Mouse (Mus musculus) macrophage (primary cell): ENCODE results near the gene Zswim1. TPM values are rescaled to one million over a fixed set of nuclear protein-coding genes. Genes with fewer than 3 reads are reported as not detected.
"Not testable (repeated sequence)": the region's sequence is repeated elsewhere in the genome, so short reads cannot be mapped to it uniquely, and the experiment has no call there.

Experiments used
- H3K27ac ChIP-seq: fragments of 350-480 bp; formaldehyde crosslinking; 2 replicates; pipeline ENCODE4 v1.9.0; 2021
- H3K36me3 ChIP-seq: fragments of 350-480 bp; formaldehyde crosslinking; 2 replicates; pipeline ENCODE4 v1.9.0; 2021; ENCODE audit errors: inconsistent target
- H3K4me3 ChIP-seq: fragments of 350-480 bp; formaldehyde crosslinking; 2 replicates; pipeline ENCODE4 v1.9.0; 2021; ENCODE audit errors: inconsistent target
- H3K79me2 ChIP-seq: fragments of 350-480 bp; formaldehyde crosslinking; 2 replicates; pipeline ENCODE4 v1.9.0; 2021; ENCODE audit errors: inconsistent target
- WGBS: methylation state at CpG from one replicate; pipeline ENCODE4 v1.1.7; 2026; ENCODE audit warnings: inconsistent platforms; ENCODE audit not compliant: missing documents; 5-methylcytosine and 5-hydroxymethylcytosine counted together
- polyA plus RNA-seq: library from polyadenylated mRNA; stranded (reverse); fragments of 250-400 nt; gene quantifications from 3 replicates; pipeline ENCODE4 v1.2.4, GENCODE M21; 2018; ENCODE audit warnings: inconsistent platforms

Zswim1 gene
- polyA plus RNA-seq, 1 experiment from 2014 or later: 5.2 TPM

GRCm38 (mm10) chr2:164828437-164828836 is 6.0 kb downstream of the Zswim1 start, which contains the start of gene Spata25:
Gene Spata25, minus strand, starts transcription at chr2:164828537.
- H3K79me2 ChIP-seq: peaks cover 28% of the 10 kb centered on the region; the same call in 1 of the 2 replicates
- H3K36me3 ChIP-seq: peaks cover 35% of the 10 kb centered on the region
- H3K27ac ChIP-seq: no peak within 1 kb of the TSS
- H3K4me3 ChIP-seq: no peak within 1 kb of the TSS
- WGBS: 98% methylated on average over 6 of the region's 6 CpGs

DNA sequence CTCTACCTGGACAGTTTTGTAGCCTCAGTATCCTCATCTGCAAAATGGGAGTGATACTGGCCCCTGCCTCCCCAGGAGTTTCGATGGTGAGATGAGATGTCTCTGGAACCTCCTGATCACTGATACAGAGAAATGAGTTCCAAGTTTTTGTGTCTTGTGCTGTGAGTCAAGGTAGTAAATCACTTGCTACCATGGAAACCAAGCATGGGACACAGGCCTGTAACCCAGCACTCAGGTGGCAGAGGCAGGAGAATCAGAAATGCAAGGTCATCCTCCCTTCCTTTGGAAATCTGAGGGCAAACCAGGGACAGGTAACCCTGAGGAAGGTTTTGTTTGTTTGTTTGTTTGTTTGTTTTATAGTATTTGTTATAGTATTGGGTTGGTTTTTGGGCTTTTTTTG is 6.6 kb downstream of the Zswim1 start:
- H3K36me3 ChIP-seq: peaks cover 35% of the 10 kb centered on the region
- peaks cover 29% of the 10 kb centered on the region for H3K79me2 ChIP-seq
- 78% methylated on average over 1 of the region's 1 CpGs for WGBS
- H3K27ac ChIP-seq: no peak overlapping the region
- no peak overlapping the region for H3K4me3 ChIP-seq

DNA sequence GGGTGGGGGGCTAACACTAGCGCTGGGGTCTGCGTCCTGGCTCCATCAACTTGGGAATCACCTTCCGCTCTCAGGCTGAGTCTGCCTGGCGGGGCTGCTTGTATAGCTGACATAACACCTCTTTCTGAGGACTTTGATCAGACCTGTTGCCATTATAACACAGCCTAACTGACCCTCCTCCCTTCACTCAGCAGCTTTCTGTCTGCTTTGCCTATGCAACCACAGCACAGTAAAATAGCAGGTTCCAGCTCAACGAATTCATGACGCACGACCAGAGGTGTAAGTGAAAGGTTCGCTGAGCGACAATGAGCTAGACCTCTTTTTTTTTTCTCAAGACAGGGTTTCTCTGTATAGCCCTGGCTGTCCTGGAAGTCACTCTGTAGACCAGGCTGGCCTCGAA is 8.5 kb downstream of the Zswim1 start:
- 98% methylated on average over 6 of the region's 10 CpGs for WGBS
- Histone ChIP-seq H3K27ac (no peak overlapping the region), H3K36me3 (peaks cover 25% of the 10 kb centered on the region), H3K79me2 (peaks cover 38% of the 10 kb centered on the region), H3K4me3 (no peak overlapping the region)

- Histone ChIP-seq H3K36me3 (peaks cover 25% of the 10 kb centered on the region), H3K4me3 (peak overlapping the region; percentile 99), H3K27ac (peak overlapping the region; percentile 97), H3K79me2 (peaks cover 49% of the 10 kb centered on the region)
- 56% methylated on average over 9 of the region's 16 CpGs for WGBS
Measured at GRCm38 (mm10) chr2:164832032-164832747, 9.7 kb downstream of the Zswim1 start.

- peaks cover 25% of the 10 kb centered on the region for H3K36me3 ChIP-seq
- H3K4me3 ChIP-seq: peak within 1 kb of the TSS; percentile 99
- 1% methylated on average over 33 of the region's 35 CpGs for WGBS
- peaks cover 55% of the 10 kb centered on the region for H3K79me2 ChIP-seq
- peak within 1 kb of the TSS; percentile 97 for H3K27ac ChIP-seq
Measured at GRCm38 (mm10) chr2:164832748-164833301, 10.3 kb downstream of the Zswim1 start, which contains the start of gene Ctsa. Gene Ctsa, plus strand, starts transcription at chr2:164832873.

DNA sequence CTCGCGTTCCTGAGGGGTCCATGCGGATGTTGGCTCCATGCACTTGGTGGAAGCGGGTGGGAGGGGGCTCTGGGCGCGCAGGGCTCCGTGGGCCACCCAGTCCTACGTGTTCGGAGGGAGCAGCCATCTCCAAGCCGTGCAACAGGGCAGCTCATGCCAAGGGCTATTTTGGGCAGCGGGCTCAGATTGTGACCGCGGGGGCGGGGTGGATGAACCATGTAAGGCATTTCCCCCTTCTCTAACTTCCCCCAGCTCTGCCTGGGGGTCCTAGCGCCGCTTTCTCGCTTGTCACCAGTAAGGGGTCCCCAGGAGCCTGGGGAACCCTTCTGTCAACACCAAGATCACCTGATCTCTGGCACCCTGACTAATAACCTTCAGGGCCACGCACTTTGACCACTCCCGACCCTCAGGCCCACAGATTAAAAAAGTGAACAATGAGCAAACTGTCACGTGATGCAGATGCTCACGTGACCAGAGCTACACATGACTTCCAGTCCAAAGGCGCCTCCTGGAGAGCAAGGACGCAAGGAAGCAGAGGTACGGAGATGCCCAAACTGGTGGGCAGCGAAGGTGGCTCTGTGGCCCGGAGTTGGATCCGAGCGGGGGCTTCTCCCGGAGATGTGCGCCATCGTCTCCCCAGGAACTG is 11.0 kb downstream of the Zswim1 start, which contains the start of gene Neurl2:
Gene Neurl2 (minus strand): TSS at position 143 of the 646 bp plus-strand sequence.
- H3K4me3 ChIP-seq: peak within 1 kb of the TSS; percentile 99
- under 1% methylated on average over 31 of the region's 31 CpGs for WGBS
- peak within 1 kb of the TSS; percentile 97 for H3K27ac ChIP-seq

DNA sequence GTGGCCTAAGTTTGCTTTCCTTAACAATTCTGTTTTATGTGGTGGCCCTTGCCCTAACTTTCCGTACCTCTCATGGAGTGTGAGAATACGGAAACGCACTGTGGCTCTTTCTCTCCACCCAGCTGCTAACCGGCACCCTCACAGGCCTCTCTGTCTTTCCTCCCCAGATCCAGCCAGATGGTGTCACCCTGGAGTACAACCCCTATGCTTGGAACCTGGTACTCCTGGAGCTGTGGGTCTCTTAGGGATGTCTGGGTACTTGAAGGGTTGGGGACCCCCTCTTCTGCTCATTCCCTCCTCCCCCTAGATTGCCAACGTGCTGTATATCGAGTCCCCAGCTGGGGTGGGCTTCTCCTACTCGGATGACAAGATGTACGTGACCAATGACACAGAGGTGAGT is 12.0 kb downstream of the Zswim1 start:
- 46% methylated on average over 8 of the region's 8 CpGs for WGBS
- H3K79me2 ChIP-seq: peaks cover 55% of the 10 kb centered on the region
- H3K27ac ChIP-seq: peak overlapping the region; percentile 97
- peaks cover 35% of the 10 kb centered on the region for H3K36me3 ChIP-seq
- H3K4me3 ChIP-seq: peak overlapping the region; percentile 99

More for the DNA sequence above, 11.0 kb downstream of the Zswim1 start, which contains the start of gene Neurl2:
- Histone ChIP-seq H3K36me3 (peaks cover 25% of the 10 kb centered on the region), H3K79me2 (peaks cover 55% of the 10 kb centered on the region)

GRCm38 (mm10) chr2:164835164-164835563 is 12.7 kb downstream of the Zswim1 start:
- peaks cover 55% of the 10 kb centered on the region for H3K79me2 ChIP-seq
- peaks cover 41% of the 10 kb centered on the region for H3K36me3 ChIP-seq
- 97% methylated on average over 4 of the region's 4 CpGs for WGBS
- peak overlapping the region; percentile 99 for H3K4me3 ChIP-seq
- peak overlapping the region; percentile 97 for H3K27ac ChIP-seq

GRCm38 (mm10) chr2:164845782-164846181 is 23.3 kb downstream of the Zswim1 start:
- H3K27ac ChIP-seq: no peak overlapping the region
- peaks cover 88% of the 10 kb centered on the region for H3K36me3 ChIP-seq
- WGBS: 60% methylated on average over 3 of the region's 3 CpGs

GRCm38 (mm10) chr2:164850061-164850460 is 27.6 kb downstream of the Zswim1 start:
- no peaks in the 10 kb centered on the region; the same call in 1 of the 2 replicates for H3K79me2 ChIP-seq
- 91% methylated on average over 8 of the region's 8 CpGs for WGBS
- H3K27ac ChIP-seq: no peak overlapping the region
- H3K36me3 ChIP-seq: peaks cover 96% of the 10 kb centered on the region
- no peak overlapping the region for H3K4me3 ChIP-seq

More at GRCm38 (mm10) chr2:164845782-164846181, 23.3 kb downstream of the Zswim1 start:
- H3K4me3 ChIP-seq: no peak overlapping the region
- no peaks in the 10 kb centered on the region for H3K79me2 ChIP-seq

- Histone ChIP-seq H3K79me2 (peaks cover 11% of the 10 kb centered on the region), H3K4me3 (peak overlapping the region; percentile 73), H3K36me3 (peaks cover 45% of the 10 kb centered on the region)
- WGBS: 90% methylated on average over 5 of the region's 5 CpGs
- not testable (repeated sequence) for H3K27ac ChIP-seq
Measured at GRCm38 (mm10) chr2:164855572-164855971, 33.1 kb downstream of the Zswim1 start.

- Histone ChIP-seq H3K36me3 (peaks cover 36% of the 10 kb centered on the region), H3K79me2 (peaks cover 11% of the 10 kb centered on the region), H3K27ac (peak overlapping the region; percentile 85), H3K4me3 (peak overlapping the region; percentile 73)
- WGBS: 3% methylated on average over 40 of the region's 42 CpGs
Measured at GRCm38 (mm10) chr2:164856309-164857100, 34.0 kb downstream of the Zswim1 start.

DNA sequence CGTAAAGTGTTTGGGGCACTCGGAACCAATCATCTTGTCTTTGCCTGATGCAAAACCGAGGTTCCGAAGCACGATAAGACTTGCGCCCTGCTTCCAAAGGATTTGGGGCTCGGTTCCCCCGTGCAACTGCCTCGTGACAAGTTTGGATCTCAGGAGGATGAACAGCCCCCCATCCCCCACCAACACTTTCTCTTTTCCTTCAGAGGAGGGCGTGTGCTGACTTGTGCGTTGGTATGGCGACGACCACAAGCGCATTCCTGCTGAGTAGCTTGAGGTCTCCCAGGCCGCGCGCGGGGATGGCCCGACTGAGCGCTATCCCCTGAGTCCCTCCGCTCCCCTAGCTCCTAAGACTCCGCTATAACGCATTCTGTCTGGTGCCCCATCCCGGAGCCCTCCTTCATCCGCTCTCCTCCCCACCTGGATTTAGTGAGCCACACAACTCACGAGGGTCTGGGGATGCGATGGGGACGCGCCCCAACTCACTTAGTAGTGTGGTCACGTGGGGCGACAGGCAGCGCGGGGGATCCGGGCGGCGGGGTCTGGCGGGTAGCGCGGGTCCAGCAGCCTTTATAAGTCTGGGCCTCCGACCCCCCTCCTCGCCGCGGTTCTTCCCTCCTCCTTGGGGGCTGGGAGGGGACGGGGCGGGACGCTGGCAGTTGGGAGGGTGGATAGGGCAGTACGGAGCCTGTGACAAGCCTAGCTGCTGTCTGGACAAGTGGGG is 34.8 kb downstream of the Zswim1 start, which contains the start of gene Pltp:
Gene Pltp (minus strand): TSS at position 611 of the 721 bp plus-strand sequence.
- under 1% methylated on average over 47 of the region's 47 CpGs for WGBS
- peaks cover 29% of the 10 kb centered on the region for H3K36me3 ChIP-seq
- H3K79me2 ChIP-seq: peaks cover 11% of the 10 kb centered on the region
- H3K27ac ChIP-seq: peak within 1 kb of the TSS; percentile 85
- peak within 1 kb of the TSS; percentile 73 for H3K4me3 ChIP-seq
